11 mouse cellular contexts compared by ENCODE assay signal in genomic region chr14:120287987-120288275, GRCm38 (mm10). TPM values are rescaled to one million over a fixed set of nuclear protein-coding genes. Genes with fewer than 3 reads are reported as not detected.
DNase-seq lines count a peak whose midpoint lies in the region; ATAC-seq lines count a peak whose summit lies in the region.
"Had no signal": no experiment of that assay in that cellular context is flagged by ENCODE, and none has a peak within 500 bp of the region (broad histone marks: within the 10 kb centered on the region; RNA-seq: fewer than 3 reads in every experiment).

No protein-coding gene starts in this region.

- no peak overlapping the region for H3K4me2 ChIP-seq in hindbrain, embryonic 16.5 days (ENCODE audit: low read length)
- H3K4me2 ChIP-seq in lung, embryonic 16.5 days (ENCODE audit: low read depth, low read length) = no peak overlapping the region
- H3K4me2 ChIP-seq in embryonic facial prominence, embryonic 13.5 days = peak overlapping the region; percentile 34
- no peak overlapping the region for H3K4me2 ChIP-seq in stomach, embryonic 14.5 days (replicated peaks; ENCODE audit: low read depth, low read length)
- H3K4me2 ChIP-seq: hindbrain, embryonic 15.5 days had no signal

- no peaks in the 10 kb centered on the region for H3K27me3 ChIP-seq in hindbrain, embryonic 10.5 days (ENCODE audit: insufficient read depth, poor library complexity, severe bottlenecking)
- H3K27me3 ChIP-seq in hindbrain, embryonic 16.5 days (replicated peaks; ENCODE audit: control insufficient read depth, insufficient read depth, low read length) = no peaks in the 10 kb centered on the region
- H3K27me3 ChIP-seq in lung, embryonic 16.5 days (ENCODE audit: control insufficient read depth, insufficient read depth, low read depth, low read length) = no peaks in the 10 kb centered on the region
- no peaks in the 10 kb centered on the region for H3K27me3 ChIP-seq in embryonic facial prominence, embryonic 13.5 days
- no peaks in the 10 kb centered on the region for H3K27me3 ChIP-seq in stomach, embryonic 14.5 days (ENCODE audit: control insufficient read depth, insufficient read depth, low read length)
- H3K27me3 ChIP-seq: hindbrain, embryonic 15.5 days had no signal

- DNase-seq in hindbrain, embryonic 10.5 days (ENCODE audit: low spot score) = no peak
- no peak for DNase-seq in lung, postnatal 36 days
- DNase-seq in retina, embryonic 14.5 days (ENCODE audit: low spot score) = no peak
- no peak for DNase-seq in retina, postnatal 1 day
- DNase-seq: lung, postnatal 4 days had no signal

- no peak overlapping the region for H3K9ac ChIP-seq in hindbrain, embryonic 16.5 days (ENCODE audit: low read depth, low read length)
- no peak overlapping the region for H3K9ac ChIP-seq in lung, embryonic 16.5 days (ENCODE audit: low read length)
- peak overlapping the region; percentile 57; the same call in 1 of the 2 replicates for H3K9ac ChIP-seq in embryonic facial prominence, embryonic 13.5 days
- H3K9ac ChIP-seq in stomach, embryonic 14.5 days (replicated peaks; ENCODE audit: low read depth, low read length) = no peak overlapping the region
- H3K9ac ChIP-seq: hindbrain, embryonic 15.5 days had no signal

- H3K36me3 ChIP-seq in hindbrain, embryonic 10.5 days = peaks cover 9% of the 10 kb centered on the region; the same call in 1 of the 2 replicates
- H3K36me3 ChIP-seq in hindbrain, embryonic 16.5 days (ENCODE audit: control insufficient read depth, insufficient read depth, low read length) = no peaks in the 10 kb centered on the region
- no peaks in the 10 kb centered on the region; the same call in 1 of the 2 replicates for H3K36me3 ChIP-seq in lung, embryonic 16.5 days (ENCODE audit: control insufficient read depth, insufficient read depth, low read length)
- H3K36me3 ChIP-seq in embryonic facial prominence, embryonic 13.5 days = peaks cover 19% of the 10 kb centered on the region
- peaks cover 6% of the 10 kb centered on the region; the same call in 1 of the 2 replicates for H3K36me3 ChIP-seq in stomach, embryonic 14.5 days (ENCODE audit: control insufficient read depth, insufficient read depth, low read length)
- H3K36me3 ChIP-seq: hindbrain, embryonic 15.5 days had no signal

- H3K9me3 ChIP-seq in hindbrain, embryonic 10.5 days = no peaks in the 10 kb centered on the region
- H3K9me3 ChIP-seq in hindbrain, embryonic 16.5 days (ENCODE audit: control insufficient read depth, low read length) = no peaks in the 10 kb centered on the region
- H3K9me3 ChIP-seq in lung, embryonic 16.5 days (ENCODE audit: control insufficient read depth, low read length) = no peaks in the 10 kb centered on the region
- no peaks in the 10 kb centered on the region for H3K9me3 ChIP-seq in embryonic facial prominence, embryonic 13.5 days
- H3K9me3 ChIP-seq in stomach, embryonic 14.5 days (ENCODE audit: control insufficient read depth, low read depth, low read length) = no peaks in the 10 kb centered on the region
- H3K9me3 ChIP-seq: hindbrain, embryonic 15.5 days had no signal

- H3K4me3 ChIP-seq in hindbrain, embryonic 10.5 days = no peak overlapping the region
- no peak overlapping the region for H3K4me3 ChIP-seq in hindbrain, embryonic 16.5 days (ENCODE audit: low read length)
- H3K4me3 ChIP-seq in lung, embryonic 16.5 days (ENCODE audit: low read length) = no peak overlapping the region
- H3K4me3 ChIP-seq in embryonic facial prominence, embryonic 13.5 days = no peak overlapping the region
- H3K4me3 ChIP-seq in stomach, embryonic 14.5 days (ENCODE audit: low read depth, low read length) = no peak overlapping the region
- H3K4me3 ChIP-seq: hindbrain, embryonic 15.5 days; myocyte had no signal

- H3K27ac ChIP-seq in hindbrain, embryonic 10.5 days = peak overlapping the region; percentile 50
- no peak overlapping the region for H3K27ac ChIP-seq in hindbrain, embryonic 16.5 days (ENCODE audit: low read depth, low read length)
- H3K27ac ChIP-seq in lung, embryonic 16.5 days (ENCODE audit: low read length) = peak overlapping the region; percentile 66
- peak overlapping the region; percentile 86 for H3K27ac ChIP-seq in embryonic facial prominence, embryonic 13.5 days
- 0 out of 2 replicates have a peak overlapping the region, but pooled peaks have one; percentile 28 for H3K27ac ChIP-seq in stomach, embryonic 14.5 days (ENCODE audit: low read length)
- H3K27ac ChIP-seq: hindbrain, embryonic 15.5 days had no signal

- ATAC-seq in hindbrain, embryonic 16.5 days = no peak
- no peak for ATAC-seq in lung, embryonic 16.5 days (ENCODE audit: low read depth)
- ATAC-seq in embryonic facial prominence, embryonic 13.5 days (ENCODE audit: insufficient number of reproducible peaks, insufficient read depth, low FRiP score, low TSS enrichment, low read depth) = no peak
- no peak for ATAC-seq in stomach, embryonic 14.5 days (ENCODE audit: insufficient number of reproducible peaks, insufficient read depth, low FRiP score, low read depth)

- H3K4me1 ChIP-seq in hindbrain, embryonic 10.5 days (replicated peaks) = peaks cover 73% of the 10 kb centered on the region
- no peaks in the 10 kb centered on the region; the same call in 1 of the 2 replicates for H3K4me1 ChIP-seq in hindbrain, embryonic 16.5 days (ENCODE audit: control insufficient read depth, insufficient read depth, low read depth, low read length)
- H3K4me1 ChIP-seq in lung, embryonic 16.5 days (replicated peaks; ENCODE audit: control insufficient read depth, insufficient read depth, low read length) = peaks cover 65% of the 10 kb centered on the region
- H3K4me1 ChIP-seq in embryonic facial prominence, embryonic 13.5 days = peaks cover 92% of the 10 kb centered on the region
- H3K4me1 ChIP-seq in stomach, embryonic 14.5 days (ENCODE audit: control insufficient read depth, insufficient read depth, low read length) = peaks cover 33% of the 10 kb centered on the region

RNA-seq across cellular contexts. Expression of gene Mbnl2, which starts 12.5 kb away (rescaled TPM):
- 29.4 and 31.8 TPM in 2 replicates for polyA plus RNA-seq in hindbrain, embryonic 10.5 days (2016; fragmentation: Nextera tagmentation; extraction: Ambion mirVana)
- polyA plus RNA-seq in hindbrain, embryonic 16.5 days (2015; fragmentation: Nextera tagmentation; extraction: Ambion mirVana) = 25.4 and 29.1 TPM in 2 replicates
- 162 and 164 TPM in 2 replicates for polyA plus RNA-seq in lung, embryonic 16.5 days (2015; fragmentation: Nextera tagmentation; extraction: Ambion mirVana)
- polyA plus RNA-seq in embryonic facial prominence, embryonic 13.5 days (2015; fragmentation: Nextera tagmentation; extraction: Ambion mirVana) = 146 and 173 TPM in 2 replicates
- 119 and 134 TPM in 2 replicates for polyA plus RNA-seq in stomach, embryonic 14.5 days (2014; fragmentation: Nextera tagmentation; extraction: Ambion mirVana)
